Mouse (Mus musculus) forebrain, embryonic 12.5 days (tissue): ENCODE data around the gene Col6a6. TPM values are rescaled to one million over a fixed set of nuclear protein-coding genes. Genes with fewer than 3 reads are reported as not detected.
A peak's percentile ranks its signal among the peaks of the same experiment; 100 is the strongest.

Experiments used
- ATAC-seq: fragments of 200-750 bp; cut with Nextera tagmentation; 2 replicates; pipeline ENCODE4 v1.8.0; 2017; ENCODE audit warnings: moderate TSS enrichment; ENCODE audit not compliant: low FRiP score
- H3K27ac ChIP-seq: fragments of 300-500 bp; sonication (generic); 2 replicates; pipeline ENCODE4 v1.5.1; 2016; ENCODE audit warnings: mild to moderate bottlenecking
- H3K27me3 ChIP-seq: fragments of 300-500 bp; sonication (generic); 2 replicates; pipeline ENCODE4 v1.6.1; 2016; ENCODE audit warnings: mild to moderate bottlenecking
- H3K36me3 ChIP-seq: fragments of 300-500 bp; sonication (generic); replicated peaks from 2 replicates; pipeline ENCODE4 v1.6.1; 2016; ENCODE audit warnings: mild to moderate bottlenecking
- H3K4me1 ChIP-seq: fragments of 300-500 bp; sonication (generic); 2 replicates; pipeline ENCODE4 v1.6.1; 2016
- H3K4me2 ChIP-seq: fragments of 300-500 bp; sonication (generic); 2 replicates; pipeline ENCODE4 v1.6.1; 2016; ENCODE audit warnings: mild to moderate bottlenecking, moderate library complexity
- H3K4me3 ChIP-seq: fragments of 300-500 bp; sonication (generic); replicated peaks from 2 replicates; pipeline ENCODE4 v1.5.1; 2016; ENCODE audit warnings: mild to moderate bottlenecking
- H3K9ac ChIP-seq: fragments of 300-500 bp; sonication (generic); 2 replicates; pipeline ENCODE4 v1.6.1; 2016; ENCODE audit warnings: mild to moderate bottlenecking
- H3K9me3 ChIP-seq: fragments of 300-500 bp; sonication (generic); 2 replicates; pipeline ENCODE4 v1.6.1; 2016
- WGBS: fragments of 180-500 bp; shearing (Covaris S2); methylation state at CpG from one replicate; pipeline ENCODE4 v1.1.7; 2016; 5-methylcytosine and 5-hydroxymethylcytosine counted together
- polyA plus RNA-seq: library from polyadenylated mRNA; unstranded; fragments of >200 nt; fragmentation: Nextera tagmentation; extraction: Ambion mirVana; gene quantifications from 2 replicates; pipeline ENCODE4 v1.2.1, GENCODE M21; 2016

Gene Col6a6
- polyA plus RNA-seq, 1 experiment from 2014 or later: 0.10 TPM

- Histone ChIP-seq H3K4me3 (no peak overlapping the region), H3K9ac (no peak overlapping the region), H3K4me2 (no peak overlapping the region), H3K27me3 (no peaks in the 10 kb centered on the region), H3K36me3 (peaks cover 12% of the 10 kb centered on the region), H3K27ac (no peak overlapping the region), H3K9me3 (no peaks in the 10 kb centered on the region), H3K4me1 (peaks cover 7% of the 10 kb centered on the region)
- ATAC-seq: no peak
- WGBS: 94% methylated on average over 14 of the region's 14 CpGs
These were observed 135.5 kb downstream of the Col6a6 start for GRCm38 (mm10) chr9:105692472-105692871.

GRCm38 (mm10) chr9:105689485-105689884, 138.5 kb downstream of the Col6a6 start:
- peaks cover 41% of the 10 kb centered on the region for H3K36me3 ChIP-seq
- H3K4me1 ChIP-seq: peaks cover 7% of the 10 kb centered on the region
- H3K9ac ChIP-seq: no peak overlapping the region
- H3K4me2 ChIP-seq: no peak overlapping the region
- H3K4me3 ChIP-seq: no peak overlapping the region
- ATAC-seq: no peak
- H3K9me3 ChIP-seq: no peaks in the 10 kb centered on the region
- WGBS: 16% methylated on average over 7 of the region's 7 CpGs
- H3K27ac ChIP-seq: peak overlapping the region; percentile 19; the same call in 1 of the 2 replicates
- no peaks in the 10 kb centered on the region for H3K27me3 ChIP-seq

- Histone ChIP-seq H3K4me3 (no peak overlapping the region), H3K9me3 (no peaks in the 10 kb centered on the region), H3K36me3 (peaks cover 60% of the 10 kb centered on the region), H3K4me1 (peaks cover 7% of the 10 kb centered on the region), H3K27ac (no peak overlapping the region), H3K4me2 (no peak overlapping the region), H3K27me3 (no peaks in the 10 kb centered on the region), H3K9ac (no peak overlapping the region)
- WGBS: 91% methylated on average over 13 of the region's 13 CpGs
- ATAC-seq: no peak
These were observed 143.3 kb downstream of the Col6a6 start for GRCm38 (mm10) chr9:105684549-105685165.

GRCm38 (mm10) chr9:105681386-105681785, 146.6 kb downstream of the Col6a6 start:
- Histone ChIP-seq H3K36me3 (peaks cover 62% of the 10 kb centered on the region), H3K27me3 (no peaks in the 10 kb centered on the region), H3K27ac (peak overlapping the region; percentile 68), H3K4me3 (no peak overlapping the region), H3K9me3 (no peaks in the 10 kb centered on the region), H3K9ac (no peak overlapping the region), H3K4me1 (no peaks in the 10 kb centered on the region), H3K4me2 (no peak overlapping the region)
- no peak for ATAC-seq
- WGBS: 73% methylated on average over 7 of the region's 7 CpGs

- no peaks in the 10 kb centered on the region for H3K27me3 ChIP-seq
- no peak for ATAC-seq
- H3K36me3 ChIP-seq: peaks cover 60% of the 10 kb centered on the region
- no peak overlapping the region for H3K27ac ChIP-seq
- H3K9me3 ChIP-seq: no peaks in the 10 kb centered on the region
- no peak overlapping the region for H3K9ac ChIP-seq
- no peak overlapping the region for H3K4me3 ChIP-seq
- H3K4me2 ChIP-seq: no peak overlapping the region
- no peaks in the 10 kb centered on the region for H3K4me1 ChIP-seq
- 88% methylated on average over 11 of the region's 11 CpGs for WGBS
These were observed 152.0 kb downstream of the Col6a6 start for GRCm38 (mm10) chr9:105675941-105676340.

GRCm38 (mm10) chr9:105672032-105672431, 155.9 kb downstream of the Col6a6 start:
- H3K27me3 ChIP-seq: no peaks in the 10 kb centered on the region
- no peak overlapping the region for H3K27ac ChIP-seq
- H3K36me3 ChIP-seq: peaks cover 65% of the 10 kb centered on the region
- WGBS: 83% methylated on average over 2 of the region's 2 CpGs
- H3K4me2 ChIP-seq: no peak overlapping the region
- H3K9ac ChIP-seq: no peak overlapping the region
- H3K4me1 ChIP-seq: no peaks in the 10 kb centered on the region
- H3K4me3 ChIP-seq: no peak overlapping the region
- H3K9me3 ChIP-seq: no peaks in the 10 kb centered on the region
- no peak for ATAC-seq

- no peak overlapping the region for H3K4me2 ChIP-seq
- H3K4me3 ChIP-seq: no peak overlapping the region
- no peaks in the 10 kb centered on the region for H3K27me3 ChIP-seq
- H3K9me3 ChIP-seq: no peaks in the 10 kb centered on the region
- H3K36me3 ChIP-seq: peaks cover 59% of the 10 kb centered on the region
- 92% methylated on average over 4 of the region's 4 CpGs for WGBS
- ATAC-seq: no peak
- H3K27ac ChIP-seq: no peak overlapping the region
- no peak overlapping the region for H3K9ac ChIP-seq
- H3K4me1 ChIP-seq: no peaks in the 10 kb centered on the region
These were observed 157.0 kb downstream of the Col6a6 start for GRCm38 (mm10) chr9:105670916-105671315.

- Histone ChIP-seq H3K9me3 (no peaks in the 10 kb centered on the region), H3K27ac (no peak overlapping the region), H3K4me1 (no peaks in the 10 kb centered on the region), H3K36me3 (peaks cover 74% of the 10 kb centered on the region), H3K4me2 (no peak overlapping the region), H3K9ac (no peak overlapping the region), H3K4me3 (no peak overlapping the region), H3K27me3 (no peaks in the 10 kb centered on the region)
- no peak for ATAC-seq
- 91% methylated on average over 7 of the region's 7 CpGs for WGBS
These were observed 162.7 kb downstream of the Col6a6 start for GRCm38 (mm10) chr9:105665269-105665668.

- H3K36me3 ChIP-seq: peaks cover 60% of the 10 kb centered on the region
- H3K4me3 ChIP-seq: no peak overlapping the region
- no peak for ATAC-seq
- H3K9ac ChIP-seq: no peak overlapping the region
- H3K4me2 ChIP-seq: no peak overlapping the region
- 0 out of 2 replicates have a peak overlapping the region, but pooled peaks have one; percentile 36 for H3K27ac ChIP-seq
- H3K4me1 ChIP-seq: no peaks in the 10 kb centered on the region
- no peaks in the 10 kb centered on the region for H3K9me3 ChIP-seq
- 88% methylated on average over 6 of the region's 6 CpGs for WGBS
- H3K27me3 ChIP-seq: no peaks in the 10 kb centered on the region
These were observed 168.1 kb downstream of the Col6a6 start for GRCm38 (mm10) chr9:105659877-105660276.

- Histone ChIP-seq H3K4me2 (no peak overlapping the region), H3K4me1 (no peaks in the 10 kb centered on the region), H3K4me3 (no peak overlapping the region), H3K27ac (no peak overlapping the region), H3K9ac (no peak overlapping the region), H3K36me3 (peaks cover 58% of the 10 kb centered on the region), H3K27me3 (no peaks in the 10 kb centered on the region), H3K9me3 (no peaks in the 10 kb centered on the region)
- WGBS: 95% methylated on average over 12 of the region's 12 CpGs
- no peak for ATAC-seq
These were observed 169.7 kb downstream of the Col6a6 start for GRCm38 (mm10) chr9:105658216-105658615.

GRCm38 (mm10) chr9:105656189-105656588, 171.8 kb downstream of the Col6a6 start:
- Histone ChIP-seq H3K4me2 (no peak overlapping the region), H3K9ac (no peak overlapping the region), H3K27me3 (no peaks in the 10 kb centered on the region), H3K36me3 (peaks cover 41% of the 10 kb centered on the region), H3K4me1 (no peaks in the 10 kb centered on the region), H3K9me3 (no peaks in the 10 kb centered on the region), H3K4me3 (no peak overlapping the region), H3K27ac (no peak overlapping the region)
- no peak for ATAC-seq
- 81% methylated on average over 2 of the region's 2 CpGs for WGBS

GRCm38 (mm10) chr9:105642460-105643371, 185.2 kb downstream of the Col6a6 start, which contains the start of gene Pik3r4:
Gene Pik3r4 (plus strand): TSS chr9:105642978.
- 0 out of 2 replicates have a peak within 1 kb of the TSS, but pooled peaks have one; percentile 65 for H3K27ac ChIP-seq
- 6% methylated on average over 37 of the region's 37 CpGs for whole genome bisulfite sequencing
- peak; percentile 93 for ATAC-seq

More at GRCm38 (mm10) chr9:105642460-105643371, 185.2 kb downstream of the Col6a6 start, which contains the start of gene Pik3r4:
- Histone ChIP-seq H3K9me3 (no peaks in the 10 kb centered on the region), H3K36me3 (peaks cover 24% of the 10 kb centered on the region), H3K4me1 (peaks cover 10% of the 10 kb centered on the region), H3K9ac (peak within 1 kb of the TSS; percentile 82), H3K4me3 (peak within 1 kb of the TSS; percentile 82), H3K4me2 (peak within 1 kb of the TSS; percentile 74), H3K27me3 (no peaks in the 10 kb centered on the region)
